Mouse (Mus musculus): Measurements from ENCODE around the gene Sh3bp5l.
"Not testable (repeated sequence)": the region's sequence is repeated elsewhere in the genome, so short reads cannot be mapped to it uniquely, and the experiment has no call there.

DNA sequence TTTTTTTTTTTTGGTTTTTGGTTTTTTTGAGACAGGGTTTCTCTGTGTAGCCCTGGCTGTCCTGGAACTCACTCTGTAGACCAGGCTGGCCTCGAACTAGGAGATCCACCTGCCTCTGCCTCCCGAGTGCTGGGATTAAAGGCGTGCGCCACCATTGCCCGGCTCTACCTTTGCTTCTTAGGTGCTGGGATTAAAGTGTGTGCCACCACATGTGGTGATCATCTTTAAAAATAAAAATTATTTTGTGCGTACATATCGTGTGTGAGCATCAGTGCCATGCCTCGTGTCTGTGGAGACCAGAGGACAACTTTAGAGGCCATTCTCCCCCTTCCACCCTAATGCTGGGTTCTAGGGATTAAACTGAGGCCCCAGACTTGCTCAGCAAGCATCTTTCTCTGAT, 25.2 kb upstream of the Sh3bp5l start:
- not testable (repeated sequence) for TF ChIP-seq POLR2A, CTCF (IDR thresholded peaks at IDR 0.05; ENCODE audit: insufficient read depth, low read depth, low read length)

Measured in olfactory bulb, adult 2 months (tissue).